In genomic region chr11:58432259-58432658, GRCm38 (mm10) we compare ENCODE assay signal across 24 mouse cellular contexts. TPM values are rescaled to one million over a fixed set of nuclear protein-coding genes. Genes with fewer than 3 reads are reported as not detected.
A peak's percentile ranks its signal among the peaks of the same experiment; 100 is the strongest.
DNase-seq lines count a peak whose midpoint lies in the region; TF ChIP-seq lines count a peak whose summit lies in the region.
"Had no signal": no experiment of that assay in that cellular context is flagged by ENCODE, and none has a peak within 500 bp of the region (broad histone marks: within the 10 kb centered on the region; RNA-seq: fewer than 3 reads in every experiment).

Gm12253 (plus strand) TSS chr11:58432559.

- no peak for DNase-seq in left cerebral cortex, postnatal 14 days (ENCODE audit: low spot score in 2 of 2)
- DNase-seq: adrenal gland, adult 2 months; adrenal gland, adult 8-10 months; adrenal gland, postnatal 10 days; adrenal gland, postnatal 14 days; adrenal gland, postnatal 25 days; adrenal gland, postnatal 36 days; B cell, adult 2 months; cerebellum, adult 11 months; cerebellum, adult 11-12 months; cerebellum, adult 18-20 months; cerebellum, adult 2 months had no signal

- intact Hi-C loops in left cerebral cortex, postnatal 14 days (cut with DNase I) = no loop called here

- WGBS in small intestine, adult 2 months = 76% methylated on average over 3 of the region's 3 CpGs

- TF ChIP-seq POLR2A in small intestine, adult 2 months (IDR thresholded peaks at IDR 0.05; ENCODE audit: low read depth, low read length) = no peak

- H3K4me3 ChIP-seq in small intestine, adult 2 months (ENCODE audit: low read depth, low read length) = no peak within 1 kb of the TSS

- H3K36me3 ChIP-seq in small intestine, adult 2 months (ENCODE audit: control insufficient read depth, insufficient read depth, low read length) = no peaks in the 10 kb centered on the region
- H3K36me3 ChIP-seq: G1E had no signal

- TF ChIP-seq CTCF in small intestine, adult 2 months (IDR thresholded peaks at IDR 0.05; ENCODE audit: extremely low read depth, insufficient read length, insufficient replicate concordance, low read depth, low read length) = no peak

- no peaks in the 10 kb centered on the region; the same call in 1 of the 2 replicates for H3K27me3 ChIP-seq in small intestine, adult 2 months (ENCODE audit: control insufficient read depth, insufficient read depth, low read length)
- H3K27me3 ChIP-seq: Patski had no signal

- peak within 1 kb of the TSS; percentile 4; the same call in 1 of the 2 replicates for H3K27ac ChIP-seq in small intestine, adult 2 months (ENCODE audit: insufficient read depth, low read depth, low read length)

- no peaks in the 10 kb centered on the region; the same call in 1 of the 2 replicates for H3K4me1 ChIP-seq in small intestine, adult 2 months (ENCODE audit: control insufficient read depth, insufficient read depth, insufficient read length, low read length)

RNA-seq across cellular contexts. Expression of gene Gm12253, which starts in this region (rescaled TPM):
- polyA plus RNA-seq in small intestine, adult 2 months (2012; rRNA removed) = not detected in 2 replicates
- not detected for total RNA-seq in left cerebral cortex, postnatal 14 days (2021)
- total RNA-seq: adrenal gland, adult 18-20 months; adrenal gland, adult 2 months; adrenal gland, adult 8-10 months; adrenal gland, postnatal 10 days; adrenal gland, postnatal 14 days; adrenal gland, postnatal 25 days; adrenal gland, postnatal 36 days; adrenal gland, postnatal 4 days; CH12.LX; ES-E14; G1E; MEL had no signal
- polyA plus RNA-seq: activated CD4-positive, CD25-positive, alpha-beta regulatory T cell, adult 4 months; adrenal gland, adult 2 months; brain, embryonic 14.5 days; C2C12; CD4-positive, CD25-positive, alpha-beta regulatory T cell, adult 4 months; cerebellum, adult 2 months; G1E had no signal
